Mouse (Mus musculus) kidney, adult 2 months (tissue): ENCODE measurements around the gene Ufc1.

Experiments
- CTCF ChIP-seq: fragments of 200-500 bp; conservative IDR thresholded peaks from 2 replicates; pipeline ENCODE4 v1.5.1; 2011; ENCODE audit warnings: low read depth, mild to moderate bottlenecking, control low read depth, low read length, moderate library complexity, mixed read lengths; ENCODE audit not compliant: insufficient read depth, insufficient read length
- POLR2A ChIP-seq: fragments of 200-500 bp; IDR thresholded peaks from one replicate; pipeline ENCODE4 v1.6.1; 2011; ENCODE audit warnings: low read depth, low read length, control low read depth

- TF ChIP-seq POLR2A = no peak
- TF ChIP-seq CTCF = no peak
Observed at GRCm38 (mm10) chr1:171279721-171280120, 15.1 kb downstream of the Ufc1 start.
